Mouse (Mus musculus) kidney, embryonic 15.5 days (tissue): ENCODE results near the gene Plxnc1. TPM values are rescaled to one million over a fixed set of nuclear protein-coding genes. Genes with fewer than 3 reads are reported as not detected.
A peak's percentile ranks its signal among the peaks of the same experiment; 100 is the strongest.

Experiments used
- ATAC-seq: fragments of 200-750 bp; cut with Nextera tagmentation; replicated peaks from 2 replicates; pipeline ENCODE4 v1.8.0; 2017; ENCODE audit warnings: moderate TSS enrichment; ENCODE audit not compliant: low FRiP score
- H3K27ac ChIP-seq: fragments of 300-500 bp; sonication (generic); 2 replicates; pipeline ENCODE4 v1.5.1; 2015; ENCODE audit warnings: mild to moderate bottlenecking, inconsistent platforms
- H3K27me3 ChIP-seq: fragments of 300-500 bp; sonication (generic); 2 replicates; pipeline ENCODE4 v1.6.1; 2015; ENCODE audit warnings: inconsistent platforms
- H3K36me3 ChIP-seq: fragments of 300-500 bp; sonication (generic); 2 replicates; pipeline ENCODE4 v1.6.1; 2015; ENCODE audit warnings: inconsistent platforms
- H3K4me1 ChIP-seq: fragments of 300-500 bp; sonication (generic); 2 replicates; pipeline ENCODE4 v1.6.1; 2015; ENCODE audit warnings: inconsistent platforms
- H3K4me2 ChIP-seq: fragments of 300-500 bp; sonication (generic); 2 replicates; pipeline ENCODE4 v1.6.1; 2015; ENCODE audit warnings: moderate library complexity, mild to moderate bottlenecking, inconsistent platforms
- H3K4me3 ChIP-seq: fragments of 300-500 bp; sonication (generic); replicated peaks from 2 replicates; pipeline ENCODE4 v1.5.1; 2015; ENCODE audit warnings: mild to moderate bottlenecking, inconsistent platforms
- H3K9ac ChIP-seq: fragments of 300-500 bp; sonication (generic); 2 replicates; pipeline ENCODE4 v1.6.1; 2015; ENCODE audit warnings: mild to moderate bottlenecking, inconsistent platforms
- H3K9me3 ChIP-seq: fragments of 300-500 bp; sonication (generic); replicated peaks from 2 replicates; pipeline ENCODE4 v1.6.1; 2016; ENCODE audit warnings: inconsistent platforms
- WGBS: fragments of 180-500 bp; shearing (Covaris S2); methylation state at CpG from one replicate; pipeline ENCODE4 v1.1.7; 2015; ENCODE audit warnings: mixed read lengths; 5-methylcytosine and 5-hydroxymethylcytosine counted together
- polyA plus RNA-seq: library from polyadenylated mRNA; unstranded; fragments of >200 nt; fragmentation: Nextera tagmentation; extraction: Ambion mirVana; gene quantifications from 2 replicates; pipeline ENCODE4 v1.2.1, GENCODE M21; 2015

The Plxnc1 gene
- polyA plus RNA-seq, 1 experiment from 2014 or later, result 1.8 TPM

- peak; percentile 97 for ATAC-seq
- 36% methylated on average over 9 of the region's 9 CpGs for WGBS
- no peak overlapping the region for H3K4me3 ChIP-seq
- H3K27ac ChIP-seq, result peak overlapping the region; percentile 76
- H3K36me3 ChIP-seq, result no peaks in the 10 kb centered on the region
- no peak overlapping the region for H3K4me2 ChIP-seq
- H3K27me3 ChIP-seq, result no peaks in the 10 kb centered on the region
- H3K4me1 ChIP-seq, result peaks cover 19% of the 10 kb centered on the region
- H3K9ac ChIP-seq, result no peak overlapping the region
- no peaks in the 10 kb centered on the region for H3K9me3 ChIP-seq
Observed at GRCm38 (mm10) chr10:94931961-94932832, 12.4 kb downstream of the Plxnc1 start.

DNA sequence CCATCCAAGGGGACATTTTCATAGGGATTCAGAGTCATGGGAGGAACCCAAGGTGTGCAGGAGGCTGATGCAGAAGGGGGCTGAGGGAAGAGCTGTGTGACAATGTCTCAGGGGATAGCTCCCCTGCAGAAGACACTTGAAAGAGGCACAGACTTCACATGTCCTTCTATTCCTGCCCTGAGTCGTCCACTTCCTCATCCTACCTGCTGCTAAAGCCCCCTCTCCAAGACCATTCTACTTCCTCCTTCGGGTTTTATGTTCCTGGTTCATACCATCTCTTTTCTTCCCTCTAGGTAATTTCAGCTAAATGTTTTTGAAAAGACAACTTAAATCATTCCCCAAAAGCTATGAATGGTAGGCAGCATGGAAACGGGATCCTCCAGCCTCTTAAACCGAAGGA, 16.5 kb downstream of the Plxnc1 start:
- H3K27me3 ChIP-seq, result no peaks in the 10 kb centered on the region
- no peaks in the 10 kb centered on the region for H3K9me3 ChIP-seq
- no peak overlapping the region for H3K4me3 ChIP-seq
- peaks cover 22% of the 10 kb centered on the region for H3K4me1 ChIP-seq
- 88% methylated on average over 4 of the region's 4 CpGs for WGBS
- no peaks in the 10 kb centered on the region for H3K36me3 ChIP-seq
- H3K9ac ChIP-seq, result no peak overlapping the region
- no peak overlapping the region for H3K4me2 ChIP-seq
- ATAC-seq, result no peak
- H3K27ac ChIP-seq, result no peak overlapping the region

- Histone ChIP-seq H3K4me1 (peaks cover 8% of the 10 kb centered on the region; the same call in 1 of the 2 replicates), H3K9me3 (no peaks in the 10 kb centered on the region), H3K27ac (no peak overlapping the region), H3K4me2 (no peak overlapping the region), H3K4me3 (no peak overlapping the region), H3K9ac (no peak overlapping the region), H3K36me3 (no peaks in the 10 kb centered on the region), H3K27me3 (no peaks in the 10 kb centered on the region)
- ATAC-seq, result no peak
- 76% methylated on average over 3 of the region's 3 CpGs for WGBS
Observed at GRCm38 (mm10) chr10:94926297-94926696, 18.3 kb downstream of the Plxnc1 start.

DNA sequence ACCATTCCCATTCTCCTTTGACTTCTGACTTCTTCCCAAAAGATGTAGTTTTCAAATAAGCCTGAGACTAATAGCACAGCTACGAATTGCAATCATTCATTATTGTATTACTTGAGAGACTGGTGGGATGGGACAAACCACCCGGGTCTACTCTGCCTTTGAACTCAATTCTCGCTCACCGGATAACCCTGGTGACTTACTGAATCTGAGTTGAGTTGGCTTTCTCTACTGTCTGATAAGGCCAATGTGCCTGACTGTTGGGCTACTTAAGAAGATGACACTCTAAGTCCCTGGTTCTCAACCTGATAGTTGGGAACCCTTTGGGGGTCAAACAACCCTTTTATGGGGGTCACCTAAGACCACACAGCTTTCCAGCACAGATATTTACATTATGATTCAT, 19.8 kb downstream of the Plxnc1 start:
- 91% methylated on average over 4 of the region's 4 CpGs for WGBS
- Histone ChIP-seq H3K4me1 (peaks cover 6% of the 10 kb centered on the region; the same call in 1 of the 2 replicates), H3K9ac (no peak overlapping the region), H3K4me3 (no peak overlapping the region), H3K36me3 (no peaks in the 10 kb centered on the region), H3K27me3 (no peaks in the 10 kb centered on the region), H3K27ac (no peak overlapping the region), H3K9me3 (no peaks in the 10 kb centered on the region), H3K4me2 (no peak overlapping the region)
- ATAC-seq, result no peak

DNA sequence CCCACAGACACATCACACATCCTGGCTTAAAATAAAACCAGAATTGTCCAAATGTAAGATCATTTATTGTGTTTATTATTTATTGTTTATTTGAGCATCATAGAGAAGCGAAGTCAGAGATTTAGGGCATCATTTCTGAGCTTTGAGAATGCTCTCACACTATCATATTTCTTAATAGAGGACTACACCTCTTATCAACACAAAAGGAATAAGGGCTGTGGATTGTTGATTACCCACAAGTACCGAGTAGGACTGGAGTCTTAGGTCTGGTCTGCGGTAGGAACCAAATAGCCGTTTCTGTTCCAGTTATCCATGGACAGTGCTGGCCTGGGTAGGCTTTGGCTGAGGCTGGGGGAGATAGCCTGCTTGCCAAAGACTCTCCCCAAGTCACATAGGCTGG, 20.2 kb downstream of the Plxnc1 start:
- Histone ChIP-seq H3K9me3 (no peaks in the 10 kb centered on the region), H3K27ac (no peak overlapping the region), H3K27me3 (no peaks in the 10 kb centered on the region), H3K9ac (no peak overlapping the region), H3K36me3 (no peaks in the 10 kb centered on the region), H3K4me2 (no peak overlapping the region), H3K4me3 (no peak overlapping the region), H3K4me1 (peaks cover 6% of the 10 kb centered on the region; the same call in 1 of the 2 replicates)
- WGBS, result 88% methylated on average over 4 of the region's 4 CpGs
- no peak for ATAC-seq

DNA sequence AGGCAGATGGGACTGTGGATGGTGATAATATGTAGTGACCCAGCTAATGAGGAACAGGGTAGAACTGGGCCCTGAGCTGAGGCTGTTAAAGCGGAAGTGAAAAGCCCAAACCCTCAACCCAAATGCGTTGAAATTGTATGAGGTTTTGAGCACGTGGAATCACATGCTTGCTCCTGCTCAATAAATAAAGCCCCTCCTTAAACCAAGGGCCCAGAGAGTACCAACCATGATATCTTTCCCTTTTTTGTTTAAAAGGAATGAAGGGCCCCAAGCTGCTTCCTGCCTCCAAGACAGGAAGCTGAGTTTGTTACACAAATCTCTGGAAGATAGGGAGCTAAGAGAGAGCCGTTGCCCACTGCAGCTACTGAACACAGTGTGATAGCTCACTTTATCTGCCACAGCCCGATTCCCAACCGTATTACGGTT, 21.3 kb downstream of the Plxnc1 start:
- Histone ChIP-seq H3K4me1 (peaks cover 6% of the 10 kb centered on the region; the same call in 1 of the 2 replicates), H3K9ac (no peak overlapping the region), H3K9me3 (no peaks in the 10 kb centered on the region), H3K36me3 (no peaks in the 10 kb centered on the region), H3K27me3 (no peaks in the 10 kb centered on the region), H3K4me3 (no peak overlapping the region), H3K4me2 (no peak overlapping the region), H3K27ac (no peak overlapping the region)
- WGBS, result 70% methylated on average over 7 of the region's 7 CpGs
- ATAC-seq, result no peak; the same call in 1 of the 2 replicates

- H3K9me3 ChIP-seq, result no peaks in the 10 kb centered on the region
- H3K27me3 ChIP-seq, result no peaks in the 10 kb centered on the region
- no peak overlapping the region for H3K4me2 ChIP-seq
- no peak overlapping the region for H3K9ac ChIP-seq
- no peak overlapping the region for H3K4me3 ChIP-seq
- H3K36me3 ChIP-seq, result no peaks in the 10 kb centered on the region
- no peak for ATAC-seq
- WGBS, result 89% methylated on average over 12 of the region's 12 CpGs
- H3K27ac ChIP-seq, result no peak overlapping the region
- H3K4me1 ChIP-seq, result peaks cover 10% of the 10 kb centered on the region
Observed at GRCm38 (mm10) chr10:94922848-94923247, 21.8 kb downstream of the Plxnc1 start.

- Histone ChIP-seq H3K9ac (no peak overlapping the region), H3K36me3 (no peaks in the 10 kb centered on the region), H3K4me1 (peaks cover 15% of the 10 kb centered on the region), H3K27ac (no peak overlapping the region), H3K4me3 (no peak overlapping the region), H3K27me3 (no peaks in the 10 kb centered on the region), H3K9me3 (no peaks in the 10 kb centered on the region), H3K4me2 (no peak overlapping the region)
- 39% methylated on average over 6 of the region's 6 CpGs for WGBS
- no peak for ATAC-seq
Observed at GRCm38 (mm10) chr10:94921751-94922150, 22.9 kb downstream of the Plxnc1 start.

GRCm38 (mm10) chr10:94920526-94920925, 24.1 kb downstream of the Plxnc1 start:
- Histone ChIP-seq H3K9ac (no peak overlapping the region), H3K4me1 (peaks cover 15% of the 10 kb centered on the region), H3K4me3 (no peak overlapping the region), H3K9me3 (no peaks in the 10 kb centered on the region), H3K27me3 (no peaks in the 10 kb centered on the region), H3K36me3 (no peaks in the 10 kb centered on the region), H3K27ac (no peak overlapping the region), H3K4me2 (no peak overlapping the region)
- ATAC-seq, result no peak
- WGBS, result 84% methylated on average over 8 of the region's 8 CpGs

DNA sequence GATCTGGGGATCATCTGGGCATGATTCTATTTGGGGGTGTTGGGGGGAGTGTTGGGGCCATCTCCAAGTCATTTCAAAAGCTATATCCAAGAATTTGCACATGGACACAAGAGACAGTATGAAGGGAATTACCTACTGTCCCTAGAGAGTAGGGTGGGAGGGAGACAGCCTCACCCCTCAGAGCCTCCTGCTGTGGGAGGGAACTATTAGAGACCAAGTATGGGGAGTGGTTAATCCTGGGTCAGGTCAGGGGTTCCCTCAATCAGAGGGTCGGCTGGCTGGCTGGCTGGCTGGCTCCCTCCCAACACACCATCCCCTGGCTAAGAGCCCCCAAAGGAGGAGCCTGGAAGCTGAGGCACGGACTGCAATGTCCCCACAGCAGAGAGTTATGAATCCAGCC, 24.7 kb downstream of the Plxnc1 start:
- Histone ChIP-seq H3K9me3 (no peaks in the 10 kb centered on the region), H3K4me1 (peaks cover 15% of the 10 kb centered on the region), H3K27ac (no peak overlapping the region), H3K4me2 (no peak overlapping the region), H3K27me3 (no peaks in the 10 kb centered on the region), H3K4me3 (no peak overlapping the region), H3K9ac (no peak overlapping the region), H3K36me3 (no peaks in the 10 kb centered on the region)
- no peak; the same call in 1 of the 2 replicates for ATAC-seq
- WGBS, result 51% methylated on average over 2 of the region's 2 CpGs

DNA sequence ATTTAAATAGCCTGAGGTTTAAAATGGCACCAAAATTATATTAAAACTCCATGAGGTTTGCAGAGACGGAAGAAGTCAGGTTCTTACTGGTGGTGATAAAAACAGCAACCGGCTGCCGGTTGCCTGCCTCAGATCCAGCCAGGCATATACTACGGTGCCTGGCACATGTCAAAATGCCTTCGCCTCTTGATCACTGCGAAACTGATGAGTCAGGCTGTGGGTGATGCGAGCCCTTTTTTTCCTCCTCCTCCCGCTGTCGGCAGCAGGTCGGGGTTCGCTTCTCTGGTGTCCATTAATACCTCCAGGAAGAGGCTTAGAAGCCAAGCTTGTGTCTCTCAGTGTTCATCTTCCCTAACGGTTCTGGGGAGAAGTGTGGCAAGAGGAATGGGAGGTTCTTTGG, 25.1 kb downstream of the Plxnc1 start:
- ATAC-seq, result no peak; the same call in 1 of the 2 replicates
- Histone ChIP-seq H3K27ac (no peak overlapping the region), H3K27me3 (no peaks in the 10 kb centered on the region), H3K4me3 (no peak overlapping the region), H3K9me3 (no peaks in the 10 kb centered on the region), H3K9ac (no peak overlapping the region), H3K36me3 (no peaks in the 10 kb centered on the region), H3K4me1 (peaks cover 15% of the 10 kb centered on the region), H3K4me2 (no peak overlapping the region)
- WGBS, result 41% methylated on average over 12 of the region's 12 CpGs

DNA sequence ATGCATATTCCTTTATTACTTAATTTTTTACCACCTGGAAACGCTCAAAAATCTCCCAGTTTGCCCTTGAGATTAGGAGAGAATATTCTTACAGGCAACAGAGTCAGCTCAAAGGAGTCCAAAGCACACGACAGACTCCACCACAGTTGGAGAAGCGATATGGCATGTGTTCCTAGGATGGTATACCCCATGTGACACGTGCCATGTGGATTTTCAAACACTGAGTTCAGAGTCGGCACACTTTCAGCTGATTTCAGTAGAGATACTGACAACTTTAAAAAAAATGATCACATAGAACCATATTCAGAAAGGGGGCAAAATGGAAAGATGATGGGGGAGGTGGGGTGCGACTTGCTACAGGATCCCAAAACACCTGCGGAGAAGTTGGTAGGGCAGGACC, 26.0 kb downstream of the Plxnc1 start:
- no peak overlapping the region for H3K27ac ChIP-seq
- no peak overlapping the region for H3K9ac ChIP-seq
- H3K9me3 ChIP-seq, result no peaks in the 10 kb centered on the region
- H3K36me3 ChIP-seq, result no peaks in the 10 kb centered on the region
- no peak overlapping the region for H3K4me2 ChIP-seq
- no peaks in the 10 kb centered on the region for H3K27me3 ChIP-seq
- H3K4me3 ChIP-seq, result no peak overlapping the region
- no peak for ATAC-seq
- WGBS, result 81% methylated on average over 7 of the region's 7 CpGs
- H3K4me1 ChIP-seq, result peaks cover 14% of the 10 kb centered on the region
